Mouse (Mus musculus) kidney, adult 9 months (tissue): ENCODE measurements around the gene Zfp664.

Experiments used
- DNase-seq: peaks from one replicate; pipeline ENCODE4 v3.0.0; 2022

The Zfp664 gene

DNA sequence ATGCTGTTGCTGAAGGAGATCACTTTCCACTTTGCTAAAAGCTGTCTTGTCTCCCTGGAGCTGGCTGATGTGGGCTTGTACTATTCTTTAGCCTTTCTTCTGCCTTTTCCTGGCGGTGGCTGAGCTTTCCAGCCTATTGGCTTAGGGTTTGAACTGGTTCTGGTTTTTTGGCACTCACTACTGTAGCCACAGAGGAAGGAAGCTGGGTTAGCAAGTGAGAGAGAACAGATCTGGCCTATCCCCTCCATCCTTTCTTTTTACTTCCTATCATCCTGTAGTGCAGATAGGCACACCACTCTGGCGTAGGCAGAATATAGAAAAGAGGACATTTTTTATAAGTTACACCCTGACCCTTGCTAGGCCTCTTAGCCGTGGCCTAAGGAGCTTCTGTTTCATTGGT lies 10.6 kb downstream of the Zfp664 start:
- DNase-seq: no peak

DNA sequence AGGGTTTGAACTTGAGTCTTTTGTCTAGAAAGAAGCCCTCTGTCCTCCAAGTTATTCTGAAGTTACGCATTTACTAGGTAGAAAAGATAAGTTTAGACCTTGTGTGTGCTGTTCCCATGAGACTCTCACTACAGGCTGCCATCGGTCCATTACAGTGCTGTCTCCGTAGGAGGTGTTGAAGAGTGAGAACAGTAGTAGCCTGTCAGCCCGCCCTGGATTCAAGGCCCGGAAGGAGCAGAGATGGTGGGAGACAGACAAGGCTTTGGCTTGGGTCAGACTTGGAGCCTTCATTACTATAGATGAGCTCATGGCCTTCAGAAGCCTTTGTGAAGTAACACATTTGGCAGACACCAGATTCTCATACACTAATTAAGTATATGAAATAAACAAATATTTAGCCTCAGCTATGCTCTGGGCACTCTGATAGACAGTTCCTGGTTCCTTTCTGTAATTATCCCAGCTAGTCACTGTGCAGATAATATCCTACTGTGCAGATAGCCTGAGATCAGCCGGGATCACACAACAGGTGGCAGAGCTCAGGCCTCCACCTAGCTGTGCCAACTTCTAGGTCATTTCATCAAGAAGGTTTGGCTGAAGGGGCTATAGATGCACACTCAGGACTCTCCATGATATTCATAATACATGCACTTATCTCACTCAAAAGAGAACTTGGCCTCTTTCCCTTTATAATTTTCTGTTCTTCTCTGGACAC lies 11.6 kb downstream of the Zfp664 start:
- DNase-seq: no peak

- DNase-seq: no peak
Measured at GRCm38 (mm10) chr5:124879251-124879650, 16.8 kb downstream of the Zfp664 start.

DNA sequence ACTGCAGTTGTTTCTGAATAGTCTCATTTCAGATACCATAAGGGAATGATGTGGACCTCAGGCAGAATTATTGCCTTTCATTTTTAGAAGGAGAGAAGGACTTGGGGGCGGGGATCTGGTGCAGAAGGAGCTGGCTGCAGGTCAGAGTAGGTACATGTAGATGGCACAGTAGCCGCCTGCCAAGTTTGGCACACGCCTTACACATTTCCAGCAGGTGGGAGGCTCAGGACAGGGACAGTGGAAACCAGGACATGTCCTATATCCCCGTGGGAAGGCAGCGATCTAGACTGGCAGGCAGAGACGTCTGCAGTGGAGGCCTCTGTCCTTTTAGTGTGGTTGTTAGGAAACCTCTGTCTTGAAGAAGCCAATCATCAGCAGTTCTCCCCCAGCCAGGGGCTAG lies 17.3 kb downstream of the Zfp664 start:
- DNase-seq: no peak

DNA sequence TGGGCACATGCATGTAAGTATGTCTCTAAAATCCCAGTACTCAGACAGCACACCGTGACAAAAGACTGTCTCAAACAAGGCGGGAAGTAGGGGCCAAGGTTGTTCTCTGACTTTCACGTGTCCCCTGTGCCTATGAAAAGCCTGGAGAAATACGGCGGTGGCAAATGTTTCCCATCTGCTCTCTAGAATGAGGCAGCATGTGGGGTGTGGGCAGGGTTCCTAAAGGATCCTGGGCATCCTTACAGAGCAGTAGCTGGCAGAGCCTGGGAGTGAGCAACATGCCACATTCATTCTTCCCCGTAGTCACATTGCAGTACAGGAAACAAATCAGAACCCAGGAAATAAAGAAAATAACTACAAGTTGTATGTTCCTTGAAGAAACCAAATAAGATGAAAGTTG lies 21.4 kb downstream of the Zfp664 start:
- DNase-seq: no peak

DNA sequence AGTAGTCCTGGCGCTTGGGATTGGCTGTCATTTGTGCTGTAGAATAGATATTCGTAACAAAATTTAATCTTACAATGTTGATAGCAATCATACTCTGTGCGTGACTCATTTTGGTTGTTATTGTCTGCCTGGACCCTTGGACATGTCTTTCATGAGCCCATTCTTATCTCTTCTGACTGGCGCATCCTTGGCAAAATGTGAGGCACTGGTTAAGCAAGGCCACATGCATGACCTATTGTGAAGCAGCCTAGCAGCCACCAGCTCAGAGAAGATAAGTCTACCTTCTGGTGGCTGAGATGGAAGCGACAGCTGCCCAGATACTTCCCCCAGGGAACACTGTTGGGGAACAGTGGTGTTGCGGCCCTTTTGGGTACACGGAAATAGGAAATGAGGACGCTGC lies 26.2 kb downstream of the Zfp664 start:
- no peak for DNase-seq

- DNase-seq: no peak
Measured at GRCm38 (mm10) chr5:124891921-124892370, 29.5 kb downstream of the Zfp664 start.

GRCm38 (mm10) chr5:124896135-124896534 lies 33.6 kb downstream of the Zfp664 start:
- DNase-seq: no peak

GRCm38 (mm10) chr5:124899945-124900631 lies 37.6 kb downstream of the Zfp664 start:
- peak; percentile 82 for DNase-seq

- no peak for DNase-seq
Measured at GRCm38 (mm10) chr5:124900738-124901490, 38.4 kb downstream of the Zfp664 start.

- peak; percentile 22 for DNase-seq
Measured at GRCm38 (mm10) chr5:124901675-124902074, 39.2 kb downstream of the Zfp664 start.

- DNase-seq: no peak
Measured at GRCm38 (mm10) chr5:124902195-124902594, 39.7 kb downstream of the Zfp664 start.

- no peak for DNase-seq
Measured at GRCm38 (mm10) chr5:124903852-124904251, 41.4 kb downstream of the Zfp664 start.

- DNase-seq: no peak
Measured at GRCm38 (mm10) chr5:124906890-124907289, 44.4 kb downstream of the Zfp664 start.

- peak; percentile 86 for DNase-seq
Measured at GRCm38 (mm10) chr5:124908860-124909259, 46.4 kb downstream of the Zfp664 start.

- DNase-seq: no peak
Measured at GRCm38 (mm10) chr5:124912276-124912675, 49.8 kb downstream of the Zfp664 start.

DNA sequence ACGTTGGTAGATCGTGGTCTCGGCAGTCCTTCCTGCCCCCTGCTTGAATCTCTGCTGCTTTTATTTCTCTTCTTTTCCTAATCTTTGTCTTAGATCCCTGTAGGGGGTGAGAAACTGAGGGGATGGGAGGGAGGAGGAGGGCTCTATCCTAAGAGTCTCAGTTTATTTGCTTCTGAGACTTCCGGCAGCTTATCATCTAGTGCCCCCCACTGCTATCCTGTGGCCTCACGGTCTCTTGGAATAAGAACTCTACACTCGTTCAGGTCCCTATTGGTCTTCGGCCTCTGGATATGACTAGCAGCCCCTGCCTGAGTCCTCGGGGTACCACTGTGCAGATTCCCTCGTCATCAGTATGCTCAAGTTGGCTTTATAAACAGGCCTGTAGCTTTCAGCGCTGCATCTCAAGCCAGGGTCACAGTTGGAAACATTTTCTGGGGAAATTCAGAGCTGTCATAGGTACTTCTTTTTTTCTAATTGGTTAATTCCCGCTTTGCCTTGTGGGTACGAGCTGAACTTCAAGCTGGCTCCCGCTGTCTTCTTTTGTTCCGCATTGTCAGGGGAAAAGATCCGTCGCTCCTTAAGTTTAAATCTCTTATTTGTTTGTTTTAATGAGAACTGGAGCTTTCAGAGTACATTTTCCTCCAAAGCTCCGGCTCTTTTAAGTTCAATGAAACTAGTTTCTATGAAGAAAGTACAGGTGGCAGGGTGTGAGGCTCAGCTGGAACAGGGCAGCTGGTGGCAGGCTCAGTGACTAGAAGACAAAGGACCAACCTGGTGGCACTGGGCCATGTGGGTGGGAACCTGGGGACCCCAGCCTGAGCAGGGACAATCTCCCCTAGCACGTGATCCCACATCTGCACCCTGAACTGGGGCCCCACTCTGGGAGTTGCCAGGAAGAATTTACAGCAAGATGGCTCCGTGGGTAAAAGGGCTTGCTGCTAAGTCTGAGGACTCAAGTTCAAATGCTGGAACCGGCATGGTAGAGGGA lies 50.7 kb downstream of the Zfp664 start:
- no peak for DNase-seq

GRCm38 (mm10) chr5:124919798-124920197 lies 57.3 kb downstream of the Zfp664 start:
- no peak for DNase-seq

DNA sequence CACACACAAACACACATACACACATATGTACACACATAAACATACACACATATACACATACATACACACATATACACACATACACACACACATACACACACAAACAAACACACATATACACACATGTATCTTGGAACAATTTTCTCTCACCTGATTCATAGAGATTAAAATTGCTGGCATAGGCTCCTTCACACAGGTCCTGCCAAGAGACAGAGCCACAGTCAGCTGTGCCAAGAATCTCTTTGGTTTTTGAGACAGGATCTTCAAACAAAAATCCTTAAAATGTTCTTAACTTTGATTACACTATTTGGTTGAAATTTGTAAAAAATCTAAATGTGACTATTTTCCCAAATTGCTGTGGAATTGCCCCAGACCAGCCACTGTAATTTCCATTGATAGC lies 58.9 kb downstream of the Zfp664 start:
- DNase-seq: no peak

DNA sequence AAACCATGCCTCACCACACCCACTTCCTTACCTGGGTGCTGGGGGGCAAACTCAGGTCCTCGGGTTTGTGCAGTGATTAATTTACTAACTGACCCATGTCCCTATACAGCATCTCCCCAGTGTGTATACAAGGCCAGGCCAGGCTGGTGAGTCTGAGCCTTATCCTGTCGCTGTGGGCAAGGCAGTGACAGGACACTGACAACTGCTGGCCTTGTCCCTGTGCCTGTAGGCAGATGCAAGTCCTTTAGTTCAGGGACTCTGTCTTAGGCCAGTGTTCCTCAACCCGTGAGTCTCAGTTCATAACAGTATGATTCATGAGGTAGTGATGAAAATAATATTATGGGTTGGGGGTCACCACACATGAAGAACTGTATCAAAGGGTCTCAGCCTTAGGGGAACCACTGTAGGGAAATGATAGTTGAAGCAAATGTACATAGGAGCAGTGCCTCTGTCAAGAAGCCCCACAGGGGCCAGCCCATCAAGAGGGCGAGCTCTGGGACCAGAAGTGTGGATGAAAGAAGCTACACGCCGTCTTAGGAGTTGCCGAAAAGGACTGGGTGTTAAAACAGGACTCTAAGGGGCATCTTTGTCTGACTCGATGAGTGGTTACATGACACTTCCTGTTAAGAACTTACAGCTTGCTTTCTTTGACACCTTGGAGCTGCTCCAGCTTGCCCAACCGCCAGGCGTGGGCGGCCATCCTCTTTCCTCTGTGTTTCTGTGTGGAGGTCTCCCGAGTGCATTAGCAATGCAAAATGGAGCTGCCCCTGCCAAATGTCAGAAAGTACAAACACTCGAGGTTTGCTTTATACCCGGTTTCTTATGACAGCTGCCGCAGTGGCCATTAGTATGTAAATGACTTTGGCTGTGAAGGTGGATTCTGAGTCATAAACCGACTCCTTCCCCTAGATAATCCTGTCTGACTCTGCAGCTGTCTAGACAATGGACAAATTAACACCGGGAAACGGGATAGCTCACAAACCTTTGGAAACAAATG lies 60.2 kb downstream of the Zfp664 start:
- DNase-seq: peak; percentile 24

GRCm38 (mm10) chr5:124929425-124930054 lies 67.0 kb downstream of the Zfp664 start:
- peak; percentile 63 for DNase-seq
